Mouse (Mus musculus): ENCODE measurements around the gene Wasf1.

DNA sequence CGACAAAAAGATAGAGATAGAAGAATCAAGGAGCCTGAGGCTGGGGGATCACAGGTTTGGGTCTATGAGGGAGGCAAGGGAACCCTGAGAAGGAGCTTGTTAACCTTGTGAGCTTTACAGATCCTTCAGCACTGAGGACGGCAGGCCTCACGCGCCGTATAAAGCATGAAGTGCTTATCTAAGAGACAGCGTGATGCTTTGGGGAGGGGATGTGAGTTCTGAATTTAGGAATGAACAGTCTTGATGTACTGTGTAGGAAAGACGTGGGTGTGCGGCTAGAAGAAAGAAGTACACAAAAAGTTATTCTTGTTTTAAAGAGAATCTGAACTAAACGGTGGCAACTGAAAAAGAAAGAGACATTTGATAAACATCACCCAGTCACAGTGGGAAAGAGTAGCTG is 3.3 kb upstream of the Wasf1 start:
- TF ChIP-seq GATA1 (IDR thresholded peaks at IDR 0.05; ENCODE audit: low read length) (no peak), TAL1 (IDR thresholded peaks at IDR 0.05; ENCODE audit: low read length) (no peak)
